Mouse (Mus musculus): ENCODE measurements around the gene Eif3k. TPM values are rescaled to one million over a fixed set of nuclear protein-coding genes. Genes with fewer than 3 reads are reported as not detected.

Gene Eif3k
- 228 TPM in 2 replicates for polyA plus RNA-seq (2012; ENCODE audit: insufficient read depth, insufficient read length, missing spikeins)

GRCm38 (mm10) chr7:28981651-28982273 is at the start of gene Eif3k, which contains the start of gene Map4k1:
Gene Eif3k, minus strand, starts transcription at chr7:28981864.
Gene Map4k1, plus strand, starts transcription at chr7:28982050.
- TF ChIP-seq CTCF (IDR thresholded peaks at IDR 0.05; ENCODE audit: low read depth, low read length) (no peak), POLR2A (IDR thresholded peaks at IDR 0.05; ENCODE audit: borderline replicate concordance, low read depth, low read length) (0 out of 2 replicates have a peak, but pooled peaks have one; percentile 13)
- H3K4me1 ChIP-seq (ENCODE audit: control insufficient read depth, insufficient read depth, low read length) = peaks cover 17% of the 10 kb centered on the region
- H3K27ac ChIP-seq (ENCODE audit: insufficient read depth, low read depth, low read length) = peak within 1 kb of the TSS; percentile 87
- peak within 1 kb of the TSS; percentile 81 for H3K4me3 ChIP-seq (ENCODE audit: insufficient read depth, low read length)

- H3K4me1 ChIP-seq (ENCODE audit: control insufficient read depth, insufficient read depth, low read length) = no peaks in the 10 kb centered on the region
- H3K27ac ChIP-seq (ENCODE audit: insufficient read depth, low read depth, low read length) = no peak overlapping the region
- no peak for TF ChIP-seq CTCF (IDR thresholded peaks at IDR 0.05; ENCODE audit: low read depth, low read length)
- no peak for TF ChIP-seq POLR2A (IDR thresholded peaks at IDR 0.05; ENCODE audit: borderline replicate concordance, low read depth, low read length)
- H3K4me3 ChIP-seq (ENCODE audit: insufficient read depth, low read length) = no peak overlapping the region
Measured at GRCm38 (mm10) chr7:29029690-29030656, 48.3 kb upstream of the Eif3k start.

- H3K4me1 ChIP-seq (ENCODE audit: control insufficient read depth, insufficient read depth, low read length) = no peaks in the 10 kb centered on the region
- TF ChIP-seq POLR2A (IDR thresholded peaks at IDR 0.05; ENCODE audit: borderline replicate concordance, low read depth, low read length) = no peak
- no peak for TF ChIP-seq CTCF (IDR thresholded peaks at IDR 0.05; ENCODE audit: low read depth, low read length)
- no peak overlapping the region for H3K27ac ChIP-seq (ENCODE audit: insufficient read depth, low read depth, low read length)
- H3K4me3 ChIP-seq (ENCODE audit: insufficient read depth, low read length) = no peak overlapping the region
Measured at GRCm38 (mm10) chr7:29028761-29029160, 47.1 kb upstream of the Eif3k start.

GRCm38 (mm10) chr7:29026811-29027210 is 45.1 kb upstream of the Eif3k start:
- TF ChIP-seq CTCF (IDR thresholded peaks at IDR 0.05; ENCODE audit: low read depth, low read length) (no peak), POLR2A (IDR thresholded peaks at IDR 0.05; ENCODE audit: borderline replicate concordance, low read depth, low read length) (no peak)
- Histone ChIP-seq H3K4me3 (ENCODE audit: insufficient read depth, low read length) (no peak overlapping the region), H3K4me1 (ENCODE audit: control insufficient read depth, insufficient read depth, low read length) (no peaks in the 10 kb centered on the region), H3K27ac (ENCODE audit: insufficient read depth, low read depth, low read length) (no peak overlapping the region)

GRCm38 (mm10) chr7:29026195-29026594 is 44.5 kb upstream of the Eif3k start:
- no peak for TF ChIP-seq POLR2A (IDR thresholded peaks at IDR 0.05; ENCODE audit: borderline replicate concordance, low read depth, low read length)
- TF ChIP-seq CTCF (IDR thresholded peaks at IDR 0.05; ENCODE audit: low read depth, low read length) = no peak
- H3K4me1 ChIP-seq (ENCODE audit: control insufficient read depth, insufficient read depth, low read length) = no peaks in the 10 kb centered on the region
- H3K4me3 ChIP-seq (ENCODE audit: insufficient read depth, low read length) = no peak overlapping the region
- H3K27ac ChIP-seq (ENCODE audit: insufficient read depth, low read depth, low read length) = no peak overlapping the region

GRCm38 (mm10) chr7:29025566-29025965 is 43.9 kb upstream of the Eif3k start:
- H3K4me1 ChIP-seq (ENCODE audit: control insufficient read depth, insufficient read depth, low read length) = no peaks in the 10 kb centered on the region
- TF ChIP-seq CTCF (IDR thresholded peaks at IDR 0.05; ENCODE audit: low read depth, low read length) (no peak), POLR2A (IDR thresholded peaks at IDR 0.05; ENCODE audit: borderline replicate concordance, low read depth, low read length) (no peak)
- no peak overlapping the region for H3K4me3 ChIP-seq (ENCODE audit: insufficient read depth, low read length)
- H3K27ac ChIP-seq (ENCODE audit: insufficient read depth, low read depth, low read length) = no peak overlapping the region

- H3K4me1 ChIP-seq (ENCODE audit: control insufficient read depth, insufficient read depth, low read length) = peaks cover 2% of the 10 kb centered on the region; the same call in 1 of the 2 replicates
- H3K4me3 ChIP-seq (ENCODE audit: insufficient read depth, low read length) = no peak overlapping the region
- H3K27ac ChIP-seq (ENCODE audit: insufficient read depth, low read depth, low read length) = no peak overlapping the region
- TF ChIP-seq POLR2A (IDR thresholded peaks at IDR 0.05; ENCODE audit: borderline replicate concordance, low read depth, low read length) = no peak
- no peak for TF ChIP-seq CTCF (IDR thresholded peaks at IDR 0.05; ENCODE audit: low read depth, low read length)
Measured at GRCm38 (mm10) chr7:29023514-29023913, 41.9 kb upstream of the Eif3k start.

GRCm38 (mm10) chr7:29022479-29022878 is 40.8 kb upstream of the Eif3k start:
- H3K4me1 ChIP-seq (ENCODE audit: control insufficient read depth, insufficient read depth, low read length) = peaks cover 2% of the 10 kb centered on the region; the same call in 1 of the 2 replicates
- no peak overlapping the region for H3K4me3 ChIP-seq (ENCODE audit: insufficient read depth, low read length)
- no peak overlapping the region for H3K27ac ChIP-seq (ENCODE audit: insufficient read depth, low read depth, low read length)
- TF ChIP-seq POLR2A (IDR thresholded peaks at IDR 0.05; ENCODE audit: borderline replicate concordance, low read depth, low read length) (no peak), CTCF (IDR thresholded peaks at IDR 0.05; ENCODE audit: low read depth, low read length) (no peak)

GRCm38 (mm10) chr7:29019447-29020220 is 38.0 kb upstream of the Eif3k start:
- no peak for TF ChIP-seq POLR2A (IDR thresholded peaks at IDR 0.05; ENCODE audit: borderline replicate concordance, low read depth, low read length)
- TF ChIP-seq CTCF (IDR thresholded peaks at IDR 0.05; ENCODE audit: low read depth, low read length) = no peak

More at GRCm38 (mm10) chr7:29019447-29020220, 38.0 kb upstream of the Eif3k start:
- Histone ChIP-seq H3K4me1 (ENCODE audit: control insufficient read depth, insufficient read depth, low read length) (peaks cover 2% of the 10 kb centered on the region; the same call in 1 of the 2 replicates), H3K4me3 (ENCODE audit: insufficient read depth, low read length) (peak overlapping the region; percentile 48), H3K27ac (ENCODE audit: insufficient read depth, low read depth, low read length) (no peak overlapping the region)

All from bone marrow macrophage, adult 2 months (primary cell).